Mouse (Mus musculus): ENCODE data around the gene Cyb5r3.

Gene Cyb5r3

DNA sequence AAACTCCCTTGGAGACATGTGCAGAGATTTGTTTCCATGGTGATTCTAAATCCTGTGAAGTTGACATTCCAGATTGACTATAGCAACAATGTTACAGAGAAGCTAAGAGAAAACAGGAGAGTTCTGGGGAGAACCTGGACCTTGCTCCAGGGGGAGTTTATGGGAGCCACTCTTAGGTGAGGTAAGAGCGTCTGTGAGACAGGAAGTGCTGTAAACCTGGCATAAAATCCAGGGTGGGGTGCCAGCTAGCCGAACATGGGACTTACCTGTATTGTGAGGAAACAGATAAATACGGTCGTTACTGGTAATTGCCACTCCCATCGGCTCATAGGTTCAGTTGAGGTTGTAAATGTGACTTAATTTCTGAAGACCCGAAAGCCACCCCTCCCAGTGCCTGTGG is 66.0 kb downstream of the Cyb5r3 start:
- no peak for DNase-seq (ENCODE audit: low spot score in 2 of 2)
